Mouse (Mus musculus): ENCODE measurements around the gene 3110009E18Rik.

DNA sequence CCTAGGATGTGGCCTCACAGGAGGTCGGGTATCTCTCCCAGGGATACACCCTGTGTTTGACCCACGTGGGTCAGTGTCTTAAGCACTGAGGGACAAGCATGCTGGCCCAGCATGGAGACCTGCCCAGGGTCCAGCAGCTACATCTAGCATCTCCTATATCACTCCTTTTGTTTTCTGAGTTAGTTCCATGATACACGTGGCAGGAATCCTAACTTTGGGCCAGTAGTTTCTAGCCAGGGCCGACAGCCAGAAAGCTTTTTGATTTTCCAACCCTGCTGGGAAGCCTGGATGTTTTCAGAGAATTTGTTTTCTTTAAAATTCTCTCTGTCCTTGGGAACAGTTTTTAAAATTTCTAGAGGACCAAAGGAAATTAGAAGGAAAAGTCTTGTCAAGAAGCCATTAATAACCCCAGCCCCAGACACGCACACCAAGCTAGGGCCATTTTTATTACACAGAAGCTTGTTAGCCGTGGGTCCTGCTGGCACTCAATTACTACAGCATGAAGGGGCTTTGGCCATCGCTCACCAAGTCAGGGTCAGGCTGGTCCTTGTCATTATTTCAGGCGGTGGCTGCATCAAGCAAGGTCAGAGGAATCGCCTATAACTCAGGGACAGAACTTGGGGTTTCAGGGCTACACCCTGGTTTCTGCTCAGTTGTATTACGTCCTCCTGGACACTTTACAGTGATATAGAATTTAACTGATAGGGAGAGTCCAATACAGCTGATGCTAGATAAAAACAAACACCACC is 108.9 kb downstream of the 3110009E18Rik start:
- TF ChIP-seq CTCF (IDR thresholded peaks at IDR 0.05; ENCODE audit: control insufficient read depth, insufficient read depth, insufficient replicate concordance, low read depth, low read length), result no peak
- no peak for TF ChIP-seq POLR2A (IDR thresholded peaks at IDR 0.05; ENCODE audit: control insufficient read depth, low read depth, low read length)

All from testis, adult 2 months (tissue).